Mouse (Mus musculus): ENCODE measurements at regions not wholly inside any gene's neighbourhood (a gene's known extent, or its start where the extent isn't known, plus 50 kb on each side); places are given as distances from the start of the nearest gene placed in this dataset.
"Not testable (repeated sequence)": the region's sequence is repeated elsewhere in the genome, so short reads cannot be mapped to it uniquely, and the experiment has no call there.

DNA sequence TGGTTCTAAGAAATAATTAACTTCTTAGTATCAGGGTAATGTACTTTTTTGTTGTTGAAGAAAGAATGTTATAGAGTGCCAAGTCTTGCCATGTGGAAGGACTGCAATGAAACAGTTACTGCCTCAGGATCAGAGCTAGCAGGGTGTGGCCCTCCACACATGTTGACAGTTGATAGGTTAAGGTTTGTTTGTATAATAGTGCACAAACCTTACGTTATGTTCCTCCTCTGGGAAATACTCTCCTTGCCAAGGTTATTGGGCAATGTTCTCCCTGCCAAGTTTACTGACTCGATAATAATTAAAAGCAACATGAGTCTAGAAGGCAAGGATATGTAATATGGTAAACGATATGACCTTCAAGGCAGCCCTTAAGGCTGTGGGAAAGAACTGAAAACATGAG is 799.2 kb downstream of the Rab28 start:
- no peak for DNase-seq (ENCODE audit: extremely low read depth, low read depth)

DNA sequence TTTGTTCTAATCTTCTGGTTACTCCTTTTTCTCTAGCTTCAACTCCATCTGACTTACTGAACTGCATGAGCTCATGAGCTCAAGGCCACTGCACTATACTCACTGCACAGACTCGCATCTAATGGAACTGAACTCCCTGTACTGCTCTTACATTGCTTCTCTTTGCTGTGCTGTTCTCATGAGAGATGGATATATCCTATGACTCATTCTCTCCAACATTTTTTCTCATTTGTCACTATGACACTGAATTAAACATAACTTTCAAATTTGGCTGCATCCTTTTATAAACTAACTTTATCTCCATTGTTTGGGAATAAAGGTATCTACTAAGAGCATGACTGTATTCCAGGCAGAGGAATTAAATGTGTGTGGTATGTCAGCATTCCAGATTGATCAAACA is 806.2 kb downstream of the Rab28 start:
- DNase-seq (ENCODE audit: extremely low read depth, low read depth) = no peak

DNA sequence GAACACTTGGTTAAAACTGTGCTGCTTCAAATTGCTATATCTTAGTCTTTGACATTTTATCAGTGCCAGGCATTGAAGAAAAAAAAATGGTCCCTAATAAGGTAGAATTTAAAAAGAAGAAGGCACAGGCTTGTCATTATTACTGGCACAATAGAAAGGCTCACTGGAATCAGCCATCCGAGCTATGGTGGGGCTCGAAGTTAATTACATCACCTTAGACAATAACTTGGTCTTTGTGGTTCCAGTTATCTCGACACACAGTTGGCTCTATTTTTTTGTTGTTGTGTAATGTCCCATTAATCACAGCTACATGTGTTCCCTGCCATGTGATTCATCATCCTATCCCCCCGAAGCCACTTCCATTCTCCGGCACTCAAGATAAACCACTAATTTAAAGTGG is 825.1 kb downstream of the Rab28 start:
- DNase-seq (ENCODE audit: extremely low read depth, low read depth) = no peak

DNA sequence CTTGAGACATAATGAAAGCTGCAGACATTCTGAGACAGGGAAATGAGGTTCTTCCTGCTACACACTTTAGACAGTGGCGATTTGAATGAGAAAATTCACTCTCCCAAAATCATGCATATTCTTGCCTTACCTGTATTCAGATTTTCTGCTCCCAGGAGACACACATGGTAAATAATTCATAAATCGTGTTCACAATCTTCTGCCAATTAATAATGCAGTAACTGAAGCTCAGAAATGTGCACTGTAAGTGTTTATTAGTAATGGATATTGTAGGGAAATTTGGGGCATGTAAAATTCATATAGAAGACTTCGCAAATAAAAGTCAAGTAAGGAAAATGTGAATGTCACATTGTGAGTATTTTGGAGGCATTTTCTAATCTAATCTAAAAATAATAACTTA is 830.2 kb downstream of the Rab28 start:
- DNase-seq (ENCODE audit: extremely low read depth, low read depth) = no peak

DNA sequence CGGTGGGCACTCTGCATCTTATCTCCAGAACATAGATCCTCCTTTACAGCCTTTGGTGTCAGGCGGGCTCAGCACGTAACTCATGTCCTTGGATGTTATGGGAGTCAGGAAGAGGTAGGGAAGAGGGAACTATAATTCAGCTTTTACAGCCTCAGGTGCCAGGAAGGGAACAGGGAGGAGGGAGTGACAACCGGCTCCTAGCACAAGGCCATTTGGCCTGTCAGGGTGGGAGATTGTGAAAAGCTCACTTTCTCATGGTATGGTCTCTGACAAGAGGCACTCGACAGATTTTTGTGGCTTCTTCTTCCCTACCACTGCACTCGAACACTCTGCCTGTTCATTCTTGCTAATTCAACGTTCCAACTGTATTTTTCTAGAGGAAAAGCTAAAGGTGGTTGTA is 845.6 kb downstream of the Rab28 start:
- not testable (repeated sequence) for DNase-seq (ENCODE audit: extremely low read depth, low read depth)

Measured in MEL-GATA-1-ER (cell line).